Mouse (Mus musculus) lung, embryonic 14.5 days (tissue): ENCODE measurements at regions not wholly inside any gene's neighbourhood (a gene's known extent, or its start where the extent isn't known, plus 50 kb on each side); places are given as distances from the start of the nearest gene placed in this dataset.
A peak's percentile ranks its signal among the peaks of the same experiment; 100 is the strongest.

Experiments used
- ATAC-seq: fragments of 200-750 bp; cut with Nextera tagmentation; 2 replicates; pipeline ENCODE4 v1.8.0; 2017; ENCODE audit warnings: mild to moderate bottlenecking, moderate TSS enrichment, moderate library complexity; ENCODE audit not compliant: insufficient read depth
- DNase-seq: peaks from one replicate; pipeline ENCODE4 v3.0.0-alpha.2; 2015
- H3K27ac ChIP-seq: fragments of 300-500 bp; sonication (generic); 2 replicates; pipeline ENCODE4 v1.5.1; 2014; ENCODE audit warnings: low read depth, mild to moderate bottlenecking, moderate library complexity
- H3K27me3 ChIP-seq: fragments of 300-500 bp; sonication (generic); 2 replicates; pipeline ENCODE4 v1.6.1; 2014; ENCODE audit warnings: low read length, control low read depth; ENCODE audit not compliant: insufficient read depth
- H3K36me3 ChIP-seq: fragments of 300-500 bp; sonication (generic); 2 replicates; pipeline ENCODE4 v1.6.1; 2014; ENCODE audit warnings: control low read depth; ENCODE audit not compliant: insufficient read depth
- H3K4me1 ChIP-seq: fragments of 300-500 bp; sonication (generic); 2 replicates; pipeline ENCODE4 v1.6.1; 2014; ENCODE audit warnings: antibody characterized with exemption, control low read depth; ENCODE audit not compliant: insufficient read depth
- H3K4me2 ChIP-seq: fragments of 300-500 bp; sonication (generic); 2 replicates; pipeline ENCODE4 v1.6.1; 2014; ENCODE audit warnings: mild to moderate bottlenecking
- H3K4me3 ChIP-seq: fragments of 300-500 bp; sonication (generic); 2 replicates; pipeline ENCODE4 v1.5.1; 2014; ENCODE audit warnings: low read depth, low read length
- H3K9ac ChIP-seq: fragments of 300-500 bp; sonication (generic); 2 replicates; pipeline ENCODE4 v1.6.1; 2014
- H3K9me3 ChIP-seq: fragments of 300-500 bp; sonication (generic); 2 replicates; pipeline ENCODE4 v1.6.1; 2016; ENCODE audit warnings: low read depth, low read length, control low read depth
- CTCF ChIP-seq: IDR thresholded peaks from 2 replicates; pipeline ENCODE4 v1.5.1; 2016; ENCODE audit warnings: antibody characterized with exemption, low read depth
- WGBS: fragments of 180-500 bp; shearing (Covaris S2); extraction: QIAGEN DNeasy Blood & Tissue Kit; methylation state at CpG from one replicate; pipeline ENCODE4 v1.1.7; 2014; 5-methylcytosine and 5-hydroxymethylcytosine counted together

GRCm38 (mm10) chr7:73595860-73596259 lies 54.2 kb upstream of the Chd2 start:
- DNase-seq, result no peak
- Histone ChIP-seq H3K4me3 (no peak overlapping the region; the same call in 1 of the 2 replicates), H3K4me2 (peak overlapping the region; percentile 74), H3K27ac (peak overlapping the region; percentile 97), H3K4me1 (peaks cover 19% of the 10 kb centered on the region), H3K9ac (peak overlapping the region; percentile 49), H3K9me3 (no peaks in the 10 kb centered on the region), H3K36me3 (no peaks in the 10 kb centered on the region), H3K27me3 (no peaks in the 10 kb centered on the region)
- TF ChIP-seq CTCF, result no peak
- 37% methylated on average over 9 of the region's 9 CpGs for WGBS
- ATAC-seq, result 0 out of 2 replicates have a peak, but pooled peaks have one; percentile 6

DNA sequence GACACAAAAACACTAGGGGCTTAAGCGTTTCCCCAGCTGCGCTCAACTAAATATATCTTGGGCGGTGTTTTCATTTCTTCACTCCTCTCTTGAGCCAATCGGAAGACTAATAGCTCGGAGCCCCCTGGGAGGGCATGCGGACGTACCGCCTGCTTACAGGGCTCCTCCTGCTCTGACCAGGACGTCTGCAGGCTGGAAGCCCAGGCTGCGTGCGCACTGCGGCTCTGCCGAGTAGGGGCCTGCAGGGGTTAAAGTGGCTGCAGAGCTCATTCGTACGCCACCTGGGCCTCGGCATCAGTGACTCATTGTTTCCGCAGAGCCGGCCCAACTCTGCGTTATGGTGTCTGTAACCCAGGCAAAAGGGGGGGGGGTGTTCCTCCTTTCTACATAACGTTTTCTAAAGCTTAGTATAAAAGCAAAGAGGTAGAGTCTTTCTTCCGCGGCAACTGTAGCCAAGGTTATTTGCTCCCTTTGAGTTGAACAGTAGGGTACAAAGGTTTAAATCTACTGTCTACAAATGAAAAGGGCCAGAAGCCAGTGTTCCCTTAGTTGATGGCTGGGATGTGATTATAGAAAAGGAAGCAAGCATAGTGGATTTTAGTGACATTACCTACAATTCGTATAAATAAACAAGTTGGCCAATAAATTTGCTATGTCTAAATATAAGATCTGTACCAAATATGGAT lies 53.7 kb upstream of the Chd2 start:
- DNase-seq (peak; percentile 98), ATAC-seq (peak; percentile 100)
- TF ChIP-seq CTCF, result no peak
- 1% methylated on average over 23 of the region's 23 CpGs for WGBS
- Histone ChIP-seq H3K27ac (peak overlapping the region; percentile 97), H3K9ac (peak overlapping the region; percentile 49), H3K36me3 (no peaks in the 10 kb centered on the region), H3K9me3 (no peaks in the 10 kb centered on the region), H3K4me3 (peak overlapping the region; percentile 30), H3K4me2 (peak overlapping the region; percentile 74), H3K27me3 (no peaks in the 10 kb centered on the region), H3K4me1 (peaks cover 19% of the 10 kb centered on the region)

DNA sequence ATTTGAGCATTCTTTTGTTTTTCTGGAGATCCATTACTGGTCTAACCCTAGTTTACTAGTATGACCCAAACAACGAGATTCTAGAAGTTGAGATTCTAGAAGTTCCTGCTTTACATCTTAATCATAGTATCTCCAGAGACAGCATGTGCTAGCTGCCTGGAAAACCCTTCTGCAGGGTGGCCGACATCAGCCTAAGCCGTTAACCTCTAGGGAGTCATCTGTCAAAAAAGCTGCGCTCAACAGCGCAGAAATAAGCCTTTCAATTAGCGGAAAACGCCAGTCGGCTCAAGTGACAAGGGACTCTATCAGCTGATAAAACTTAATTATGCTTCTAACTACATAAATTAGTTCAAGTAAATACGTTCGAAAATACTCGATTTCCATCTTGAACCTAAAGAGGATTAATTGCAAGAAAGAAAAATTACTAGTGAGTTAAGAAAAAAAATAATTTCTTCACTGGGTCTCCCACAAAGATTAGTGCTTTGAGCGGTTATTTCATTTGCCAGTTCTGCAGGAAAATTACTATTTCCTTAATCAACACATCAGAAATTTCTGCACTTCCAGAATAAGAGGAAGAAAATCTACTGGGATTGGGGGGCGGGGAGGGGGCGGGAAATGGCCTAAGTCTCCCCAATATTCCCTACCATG lies 53.0 kb upstream of the Chd2 start:
- H3K4me3 ChIP-seq, result peak overlapping the region; percentile 30
- H3K4me1 ChIP-seq, result peaks cover 19% of the 10 kb centered on the region
- H3K27ac ChIP-seq, result peak overlapping the region; percentile 97
- ATAC-seq, result no peak
- no peaks in the 10 kb centered on the region for H3K9me3 ChIP-seq
- DNase-seq, result peak; percentile 75
- peak overlapping the region; percentile 74 for H3K4me2 ChIP-seq
- under 1% methylated on average over 14 of the region's 14 CpGs for WGBS
- peak overlapping the region; percentile 49 for H3K9ac ChIP-seq
- H3K36me3 ChIP-seq, result no peaks in the 10 kb centered on the region
- no peaks in the 10 kb centered on the region for H3K27me3 ChIP-seq
- no peak for TF ChIP-seq CTCF

DNA sequence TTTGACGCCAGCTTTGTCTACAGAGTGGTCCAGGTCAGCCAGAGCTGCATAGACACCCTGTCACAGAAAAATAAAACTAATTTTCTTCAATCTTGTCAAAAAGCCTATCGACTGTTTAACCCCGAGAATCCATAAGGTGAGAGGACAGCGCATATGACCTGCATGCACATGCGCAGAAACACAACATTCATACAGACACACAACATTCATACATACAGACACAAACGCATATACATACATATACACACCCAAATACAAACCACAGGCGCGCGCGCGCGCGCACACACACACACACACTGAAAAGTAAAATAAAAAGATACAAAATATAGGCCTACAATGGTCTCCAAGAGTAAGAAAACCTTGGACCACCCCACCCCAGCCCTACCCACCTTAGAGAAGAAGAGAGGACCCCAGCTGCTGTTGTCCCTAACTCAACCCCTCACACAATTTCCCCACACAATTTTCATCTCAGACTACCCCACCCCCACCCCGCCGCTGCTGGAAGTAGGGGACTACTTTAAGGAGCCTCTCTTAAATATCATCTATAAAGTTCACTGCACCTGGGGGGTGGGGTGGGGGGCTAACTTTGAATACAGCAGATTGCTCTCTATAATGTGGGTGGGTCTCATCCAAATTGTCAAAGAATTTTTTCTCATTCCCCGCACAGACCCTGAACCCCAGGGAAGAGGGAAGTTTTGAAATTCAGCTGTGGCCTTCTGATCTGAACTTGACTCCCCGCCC lies 52.2 kb upstream of the Chd2 start:
- ATAC-seq (no peak), DNase-seq (no peak)
- 72% methylated on average over 17 of the region's 17 CpGs for WGBS
- Histone ChIP-seq H3K9me3 (no peaks in the 10 kb centered on the region), H3K27ac (peak overlapping the region; percentile 70; the same call in 1 of the 2 replicates), H3K9ac (no peak overlapping the region), H3K4me3 (no peak overlapping the region), H3K4me1 (peaks cover 19% of the 10 kb centered on the region), H3K4me2 (peak overlapping the region; percentile 45), H3K36me3 (no peaks in the 10 kb centered on the region), H3K27me3 (no peaks in the 10 kb centered on the region)
- TF ChIP-seq CTCF, result no peak

DNA sequence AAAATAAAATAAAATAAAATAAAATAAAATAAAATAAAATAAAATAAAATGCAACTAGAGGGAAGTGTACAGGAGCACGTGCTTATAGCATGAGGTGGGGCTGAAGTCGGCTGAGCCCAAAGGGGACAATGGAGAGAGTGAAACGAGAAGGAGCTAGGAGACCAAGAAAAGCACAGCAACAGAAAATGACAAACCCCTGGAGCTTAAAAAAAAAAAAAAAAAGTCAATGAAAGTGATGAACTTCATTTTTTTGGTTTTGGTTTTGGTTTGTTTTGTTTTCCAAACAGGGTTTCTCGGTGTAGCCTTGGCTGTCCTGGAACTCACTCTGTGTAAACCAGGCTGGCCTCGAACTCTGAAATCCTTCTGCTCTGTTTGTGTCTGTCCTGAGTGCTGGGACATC lies 51.2 kb upstream of the Chd2 start:
- H3K4me2 ChIP-seq, result no peak overlapping the region
- ATAC-seq (no peak), DNase-seq (no peak)
- H3K9me3 ChIP-seq, result no peaks in the 10 kb centered on the region
- WGBS, result 92% methylated on average over 5 of the region's 5 CpGs
- no peak overlapping the region for H3K27ac ChIP-seq
- no peaks in the 10 kb centered on the region for H3K36me3 ChIP-seq
- H3K27me3 ChIP-seq, result no peaks in the 10 kb centered on the region
- H3K4me3 ChIP-seq, result no peak overlapping the region
- no peak overlapping the region for H3K9ac ChIP-seq
- no peak for TF ChIP-seq CTCF
- H3K4me1 ChIP-seq, result peaks cover 23% of the 10 kb centered on the region
